Mouse (Mus musculus): ENCODE measurements around the gene Zfp536.

- TF ChIP-seq CTCF (IDR thresholded peaks at IDR 0.05; ENCODE audit: borderline replicate concordance, control insufficient read depth, extremely low read depth, insufficient read depth, low read length, poor library complexity) (no peak), POLR2A (IDR thresholded peaks at IDR 0.05; ENCODE audit: control insufficient read depth, extremely low read depth, insufficient read depth, low read length, poor library complexity) (no peak)
These were observed 40.2 kb upstream of the Zfp536 start for GRCm38 (mm10) chr7:37813676-37814075.

Data from thymus, adult 2 months (tissue).